In the genomic region with DNA sequence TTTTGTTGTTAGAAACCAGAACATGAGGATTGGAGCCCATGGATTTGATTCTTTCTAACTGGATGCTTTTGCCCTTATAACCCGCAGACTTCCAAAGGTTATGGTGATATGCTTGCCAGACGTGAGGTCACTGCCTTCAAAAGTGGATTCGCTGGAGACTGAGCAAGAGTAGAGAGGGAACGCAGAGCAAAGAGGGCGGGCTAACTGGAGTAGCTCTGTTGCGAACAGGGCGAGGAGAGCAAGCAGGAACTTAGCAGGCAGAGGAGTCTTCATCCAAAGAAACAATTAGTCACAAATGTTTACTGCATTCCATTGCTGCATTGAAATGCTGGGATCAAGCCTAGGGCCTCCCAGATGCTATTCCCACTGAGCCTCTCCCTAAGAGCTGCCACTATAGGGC, we compare ENCODE assay signal across 19 mouse cellular contexts.
"Had no signal": no experiment of that assay in that cellular context is flagged by ENCODE, and none has a peak within 500 bp of the region (broad histone marks: within the 10 kb centered on the region; RNA-seq: fewer than 3 reads in every experiment).

No protein-coding gene starts in this region.

- H3K27me3 ChIP-seq: kidney, embryonic 15.5 days; liver, embryonic 15.5 days; midbrain, embryonic 12.5 days; midbrain, embryonic 15.5 days; neural tube, embryonic 12.5 days; neural tube, embryonic 15.5 days had no signal

- DNase-seq: kidney, adult 18-20 months; kidney, postnatal 10 days; layer of hippocampus, postnatal 36 days; lung, embryonic 14.5 days; right cerebral cortex, adult 18-20 months; right cerebral cortex, postnatal 14 days; right cerebral cortex, postnatal 4 days; thymus, postnatal 36 days had no signal

- H3K9me3 ChIP-seq: kidney, embryonic 15.5 days; liver, embryonic 15.5 days; midbrain, embryonic 12.5 days; midbrain, embryonic 15.5 days; neural tube, embryonic 12.5 days; neural tube, embryonic 15.5 days had no signal

- H3K27ac ChIP-seq: hindbrain, postnatal 0 days; kidney, embryonic 15.5 days; left cerebral cortex, adult 2 months; liver, embryonic 15.5 days; macrophage; midbrain, embryonic 12.5 days; midbrain, embryonic 15.5 days; neural tube, embryonic 12.5 days; neural tube, embryonic 15.5 days had no signal

- H3K9ac ChIP-seq: kidney, embryonic 15.5 days; liver, embryonic 15.5 days; lung, embryonic 14.5 days; midbrain, embryonic 12.5 days; midbrain, embryonic 15.5 days; neural tube, embryonic 12.5 days; neural tube, embryonic 15.5 days had no signal

- H3K4me1 ChIP-seq: liver, embryonic 15.5 days; midbrain, embryonic 12.5 days; midbrain, embryonic 15.5 days; neural tube, embryonic 12.5 days; neural tube, embryonic 15.5 days had no signal

- H3K4me3 ChIP-seq: kidney, embryonic 15.5 days; left cerebral cortex, adult 2 months; liver, embryonic 15.5 days; midbrain, embryonic 12.5 days; midbrain, embryonic 15.5 days; neural tube, embryonic 12.5 days; neural tube, embryonic 15.5 days had no signal

- H3K36me3 ChIP-seq: liver, embryonic 15.5 days; midbrain, embryonic 12.5 days; midbrain, embryonic 15.5 days; neural tube, embryonic 12.5 days; neural tube, embryonic 15.5 days had no signal

- ATAC-seq: hindbrain, postnatal 0 days; inflammation-experienced regulatory T-cells, adult 6 months; midbrain, embryonic 15.5 days had no signal

- H3K4me2 ChIP-seq: kidney, embryonic 15.5 days; liver, embryonic 11.5 days; liver, embryonic 15.5 days; lung, embryonic 14.5 days; midbrain, embryonic 12.5 days; midbrain, embryonic 15.5 days; neural tube, embryonic 12.5 days; neural tube, embryonic 15.5 days had no signal
